17 mouse cellular contexts compared by ENCODE assay signal in genomic region chr6:144864026-144864425, GRCm38 (mm10).
"Had no signal": no experiment of that assay in that cellular context is flagged by ENCODE, and none has a peak within 500 bp of the region (broad histone marks: within the 10 kb centered on the region; RNA-seq: fewer than 3 reads in every experiment).

No protein-coding gene starts in this region.

- H3K27me3 ChIP-seq: kidney, embryonic 15.5 days; neural tube, embryonic 13.5 days had no signal

- H3K4me3 ChIP-seq: kidney, embryonic 15.5 days; left cerebral cortex, adult 2 months; liver, embryonic 13.5 days; midbrain, embryonic 12.5 days; myocyte; neural tube, embryonic 13.5 days had no signal

- ATAC-seq: lung, postnatal 0 days had no signal

- H3K4me1 ChIP-seq: kidney, embryonic 15.5 days had no signal

- H3K9ac ChIP-seq: kidney, embryonic 15.5 days; liver, embryonic 13.5 days; lung, embryonic 14.5 days; midbrain, embryonic 12.5 days; neural tube, embryonic 13.5 days had no signal

- H3K4me2 ChIP-seq: kidney, embryonic 15.5 days; liver, embryonic 13.5 days; lung, embryonic 14.5 days; midbrain, embryonic 12.5 days; neural tube, embryonic 13.5 days had no signal

- H3K27ac ChIP-seq: kidney, embryonic 15.5 days; left cerebral cortex, adult 2 months; liver, embryonic 13.5 days; macrophage; midbrain, embryonic 12.5 days; neural tube, embryonic 13.5 days had no signal

- H3K36me3 ChIP-seq: kidney, embryonic 15.5 days; liver, embryonic 13.5 days; midbrain, embryonic 12.5 days; neural tube, embryonic 13.5 days had no signal

- DNase-seq: kidney, adult 11 months; kidney, adult 8-10 months; kidney, postnatal 10 days; kidney, postnatal 36 days; layer of hippocampus, postnatal 36 days; liver, embryonic 13.5 days; lung, embryonic 14.5 days; retina, postnatal 1 day; thymus, adult 18-20 months; thymus, postnatal 36 days had no signal

- H3K9me3 ChIP-seq: kidney, embryonic 15.5 days; liver, embryonic 13.5 days; midbrain, embryonic 12.5 days; neural tube, embryonic 13.5 days had no signal
